ENCODE assay signal across 30 mouse cellular contexts in the genomic region with DNA sequence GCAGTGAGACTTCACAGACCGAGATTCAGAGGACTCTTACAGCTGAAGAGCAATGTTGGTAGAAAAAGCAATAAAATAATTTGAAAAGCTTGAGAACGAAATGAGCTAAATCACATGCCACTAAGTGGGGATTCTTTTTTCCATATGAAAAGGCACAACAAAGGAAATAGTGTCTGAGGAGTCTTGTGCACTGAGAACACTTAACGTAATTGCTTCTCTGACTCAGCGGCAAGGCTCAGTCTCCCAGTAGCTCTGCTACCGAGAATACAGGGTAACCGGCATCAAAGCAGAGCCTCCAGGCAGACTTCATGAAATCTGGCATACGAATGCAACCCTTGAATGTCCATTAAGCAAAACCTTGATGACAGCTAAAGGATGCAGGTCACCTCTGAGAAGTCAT. TPM values are rescaled to one million over a fixed set of nuclear protein-coding genes. Genes with fewer than 3 reads are reported as not detected.
DNase-seq lines count a peak whose midpoint lies in the region; ATAC-seq and TF ChIP-seq lines count a peak whose summit lies in the region.
"Had no signal": no experiment of that assay in that cellular context is flagged by ENCODE, and none has a peak within 500 bp of the region (broad histone marks: within the 10 kb centered on the region; RNA-seq: fewer than 3 reads in every experiment).

No protein-coding gene starts in this region.

- no peak overlapping the region for H3K4me2 ChIP-seq in hindbrain, embryonic 14.5 days (replicated peaks)
- no peak overlapping the region for H3K4me2 ChIP-seq in hindbrain, embryonic 13.5 days
- H3K4me2 ChIP-seq in forebrain, postnatal 0 days (ENCODE audit: low read depth), result no peak overlapping the region
- H3K4me2 ChIP-seq: embryonic facial prominence, embryonic 13.5 days; heart, embryonic 15.5 days; hindbrain, embryonic 12.5 days; limb, embryonic 13.5 days; liver, embryonic 11.5 days; neural tube, embryonic 13.5 days had no signal

- H3K9me3 ChIP-seq in hindbrain, embryonic 14.5 days (ENCODE audit: control insufficient read depth, low read length), result no peaks in the 10 kb centered on the region
- H3K9me3 ChIP-seq in hindbrain, embryonic 13.5 days, result no peaks in the 10 kb centered on the region
- no peaks in the 10 kb centered on the region for H3K9me3 ChIP-seq in forebrain, postnatal 0 days (ENCODE audit: low read length)
- H3K9me3 ChIP-seq: embryonic facial prominence, embryonic 13.5 days; G1E; heart, embryonic 10.5 days; heart, embryonic 15.5 days; hindbrain, embryonic 12.5 days; limb, embryonic 13.5 days; neural tube, embryonic 13.5 days had no signal

- no peaks in the 10 kb centered on the region for H3K4me1 ChIP-seq in hindbrain, embryonic 14.5 days (replicated peaks; ENCODE audit: control insufficient read depth, insufficient read depth, low read length)
- H3K4me1 ChIP-seq in hindbrain, embryonic 13.5 days (replicated peaks), result no peaks in the 10 kb centered on the region
- no peaks in the 10 kb centered on the region for H3K4me1 ChIP-seq in forebrain, postnatal 0 days (ENCODE audit: insufficient read depth)
- H3K4me1 ChIP-seq: embryonic facial prominence, embryonic 13.5 days; heart, embryonic 10.5 days; heart, embryonic 15.5 days; hindbrain, embryonic 12.5 days; limb, embryonic 13.5 days; neural tube, embryonic 13.5 days had no signal

- H3K4me3 ChIP-seq in hindbrain, embryonic 14.5 days (replicated peaks; ENCODE audit: low read length), result no peak overlapping the region
- no peak overlapping the region for H3K4me3 ChIP-seq in hindbrain, embryonic 13.5 days
- H3K4me3 ChIP-seq in forebrain, postnatal 0 days (ENCODE audit: low read depth, low read length), result no peak overlapping the region
- H3K4me3 ChIP-seq: embryonic facial prominence, embryonic 13.5 days; heart, embryonic 10.5 days; heart, embryonic 15.5 days; hindbrain, embryonic 12.5 days; left cerebral cortex, adult 2 months; limb, embryonic 13.5 days; neural tube, embryonic 13.5 days had no signal

- DNase-seq in embryo, embryonic 11 days, result peak; percentile 4
- DNase-seq in embryo, embryonic 10 days (ENCODE audit: low spot score), result no peak
- DNase-seq in hindbrain, embryonic 14.5 days (ENCODE audit: low spot score), result no peak
- peak; percentile 34 for DNase-seq in retina, postnatal 1 day
- DNase-seq in retina, embryonic 14.5 days (ENCODE audit: low spot score), result no peak
- peak; percentile 39 for DNase-seq in forebrain, postnatal 0 days
- no peak for DNase-seq in heart, postnatal 4 days
- DNase-seq: adrenal gland, postnatal 25 days; cerebellum, adult 8-10 months; cerebellum, postnatal 36 days; gastrocnemius, postnatal 25 days; heart, adult 11 months; kidney, adult 9 months; kidney, postnatal 14 days; layer of hippocampus, adult 9-11 months; lung, postnatal 36 days; spleen, adult 18-20 months; thymus, postnatal 14 days had no signal

- H3K27me3 ChIP-seq in hindbrain, embryonic 14.5 days (ENCODE audit: control insufficient read depth, insufficient read depth, low read length), result no peaks in the 10 kb centered on the region
- H3K27me3 ChIP-seq in hindbrain, embryonic 13.5 days, result no peaks in the 10 kb centered on the region
- H3K27me3 ChIP-seq in forebrain, postnatal 0 days (ENCODE audit: insufficient read depth, low read length), result no peaks in the 10 kb centered on the region
- H3K27me3 ChIP-seq: CH12.LX; embryonic facial prominence, embryonic 13.5 days; heart, embryonic 15.5 days; hindbrain, embryonic 12.5 days; limb, embryonic 13.5 days; neural tube, embryonic 13.5 days had no signal

- H3K27ac ChIP-seq in hindbrain, embryonic 14.5 days, result no peak overlapping the region
- no peak overlapping the region for H3K27ac ChIP-seq in hindbrain, embryonic 13.5 days
- no peak overlapping the region for H3K27ac ChIP-seq in forebrain, postnatal 0 days (ENCODE audit: low read depth, low read length)
- H3K27ac ChIP-seq: embryonic facial prominence, embryonic 13.5 days; heart, embryonic 10.5 days; heart, embryonic 15.5 days; hindbrain, embryonic 12.5 days; left cerebral cortex, adult 2 months; limb, embryonic 13.5 days; neural tube, embryonic 13.5 days had no signal

- no peaks in the 10 kb centered on the region for H3K36me3 ChIP-seq in hindbrain, embryonic 14.5 days (replicated peaks; ENCODE audit: control insufficient read depth, insufficient read depth)
- no peaks in the 10 kb centered on the region for H3K36me3 ChIP-seq in hindbrain, embryonic 13.5 days
- no peaks in the 10 kb centered on the region for H3K36me3 ChIP-seq in forebrain, postnatal 0 days (ENCODE audit: insufficient read depth)
- H3K36me3 ChIP-seq: embryonic facial prominence, embryonic 13.5 days; G1E; heart, embryonic 10.5 days; heart, embryonic 15.5 days; hindbrain, embryonic 12.5 days; limb, embryonic 13.5 days; neural tube, embryonic 13.5 days had no signal

- H3K9ac ChIP-seq in hindbrain, embryonic 14.5 days, result no peak overlapping the region
- H3K9ac ChIP-seq in hindbrain, embryonic 13.5 days, result no peak overlapping the region
- no peak overlapping the region for H3K9ac ChIP-seq in forebrain, postnatal 0 days
- H3K9ac ChIP-seq: embryonic facial prominence, embryonic 13.5 days; heart, embryonic 15.5 days; hindbrain, embryonic 12.5 days; limb, embryonic 13.5 days; neural tube, embryonic 13.5 days had no signal

- 0 out of 2 replicates have a peak, but pooled peaks have one; percentile 54 for ATAC-seq in hindbrain, embryonic 14.5 days (ENCODE audit: low FRiP score)
- ATAC-seq in hindbrain, embryonic 13.5 days (ENCODE audit: low FRiP score), result no peak
- peak; percentile 93 for ATAC-seq in forebrain, postnatal 0 days
- ATAC-seq: intestine, postnatal 0 days had no signal

- 69% methylated on average over 7 of the region's 7 CpGs for WGBS in hindbrain, embryonic 14.5 days
- WGBS in hindbrain, embryonic 13.5 days, result 66% methylated on average over 7 of the region's 7 CpGs
- 45% methylated on average over 7 of the region's 7 CpGs for WGBS in forebrain, postnatal 0 days

- TF ChIP-seq CTCF in forebrain, postnatal 0 days (IDR thresholded peaks at IDR 0.05; ENCODE audit: low read depth), result no peak

RNA-seq across cellular contexts. Expression of a gene that starts 55.2 kb away (rescaled TPM):
- polyA plus RNA-seq in hindbrain, embryonic 14.5 days (2014; fragmentation: Nextera tagmentation; extraction: Ambion mirVana), result 2.9 and 3.9 TPM in 2 replicates
- polyA plus RNA-seq in hindbrain, embryonic 13.5 days (2015; fragmentation: Nextera tagmentation; extraction: Ambion mirVana), result 0.90 and 1.5 TPM in 2 replicates
- 0.69 and 1.3 TPM in 2 replicates for total RNA-seq in forebrain, postnatal 0 days (2014; rRNA removed)
- 0.75 and 1.2 TPM in 2 replicates for polyA plus RNA-seq in forebrain, postnatal 0 days (2015; fragmentation: Nextera tagmentation; extraction: Ambion mirVana)
- 1 to 10 TPM in 1 of 2 experiments, under 1 TPM in 1; 0.95 to 1.2 TPM for total RNA-seq in heart, postnatal 4 days (2021)
- polyA plus RNA-seq: G1E had no signal

Comparison
In these comparisons a context has a peak if more than half of its experiments do, and no peak if none do; other contexts are left out.
1. DNase-seq: peak in embryo, embryonic 11 days (single experiment), retina, postnatal 1 day (single experiment) and forebrain, postnatal 0 days (single experiment); none in embryo, embryonic 10 days (single experiment), hindbrain, embryonic 14.5 days (single experiment), retina, embryonic 14.5 days (single experiment) and heart, postnatal 4 days (single experiment).